In genomic region chr19:42190494-42190893, GRCm38 (mm10) we compare ENCODE assay signal across 9 mouse cellular contexts. TPM values are rescaled to one million over a fixed set of nuclear protein-coding genes. Genes with fewer than 3 reads are reported as not detected.
DNase-seq lines count a peak whose midpoint lies in the region; ATAC-seq and TF ChIP-seq lines count a peak whose summit lies in the region.
"Had no signal": no experiment of that assay in that cellular context is flagged by ENCODE, and none has a peak within 500 bp of the region (broad histone marks: within the 10 kb centered on the region; RNA-seq: fewer than 3 reads in every experiment).

No protein-coding gene starts in this region.

- H3K4me2 ChIP-seq in kidney, embryonic 15.5 days = no peak overlapping the region
- H3K4me2 ChIP-seq in kidney, embryonic 16.5 days (replicated peaks; ENCODE audit: low read depth, low read length) = no peak overlapping the region

- H3K4me3 ChIP-seq in kidney, adult 2 months (ENCODE audit: insufficient read depth, low read depth, low read length) = no peak overlapping the region
- H3K4me3 ChIP-seq in kidney, embryonic 15.5 days (replicated peaks) = no peak overlapping the region
- no peak overlapping the region for H3K4me3 ChIP-seq in ES-E14 (ENCODE audit: insufficient read depth in 1 of 2, low read depth in 1 of 2, low read length in 2 of 2, poor library complexity in 1 of 2, severe bottlenecking in 1 of 2)
- H3K4me3 ChIP-seq in kidney, embryonic 16.5 days (ENCODE audit: low read length) = no peak overlapping the region

- peak; percentile 64 for DNase-seq in kidney, adult 2 months
- DNase-seq in ES-E14 (ENCODE audit: low read depth, low spot score) = peak; percentile 68
- peak; percentile 77 for DNase-seq in cerebellum, adult 9-10 months
- DNase-seq in gastrocnemius, postnatal 10 days = peak; percentile 68
- DNase-seq in thymus, postnatal 14 days = peak; percentile 55

- H3K4me1 ChIP-seq in kidney, adult 2 months (ENCODE audit: control insufficient read depth, insufficient read depth, low read length) = no peaks in the 10 kb centered on the region
- no peaks in the 10 kb centered on the region for H3K4me1 ChIP-seq in kidney, embryonic 15.5 days
- 0 out of 4 replicates have a peak, but pooled peaks cover 0 to 2% of the 10 kb centered on the region in 2 experiments for H3K4me1 ChIP-seq in ES-E14 (ENCODE audit: control insufficient read depth in 2 of 2, insufficient read depth in 2 of 2, low read length in 2 of 2, poor library complexity in 1 of 2)
- H3K4me1 ChIP-seq in kidney, embryonic 16.5 days (ENCODE audit: insufficient read depth, low read length) = no peaks in the 10 kb centered on the region

- TF ChIP-seq POLR2A in kidney, adult 2 months (IDR thresholded peaks at IDR 0.05; ENCODE audit: low read depth, low read length) = no peak

- no peak overlapping the region for H3K9ac ChIP-seq in kidney, embryonic 15.5 days
- H3K9ac ChIP-seq in ES-E14 (ENCODE audit: insufficient read depth, low read depth, low read length, poor library complexity, severe bottlenecking) = no peak overlapping the region
- H3K9ac ChIP-seq in kidney, embryonic 16.5 days (replicated peaks; ENCODE audit: low read length) = no peak overlapping the region

- WGBS in kidney, adult 2 months = 31% methylated on average over 5 of the region's 5 CpGs
- 21% methylated on average over 5 of the region's 5 CpGs for WGBS in kidney, embryonic 15.5 days
- 18% methylated on average over 5 of the region's 5 CpGs for WGBS in kidney, embryonic 16.5 days

- H3K27me3 ChIP-seq in kidney, adult 2 months (replicated peaks; ENCODE audit: control insufficient read depth, insufficient read depth, low read length) = no peaks in the 10 kb centered on the region
- no peaks in the 10 kb centered on the region for H3K27me3 ChIP-seq in kidney, embryonic 15.5 days
- H3K27me3 ChIP-seq in kidney, embryonic 16.5 days (ENCODE audit: insufficient read depth, low read length) = no peaks in the 10 kb centered on the region

- in situ Hi-C loops in ES-E14 (cut with MboI; ENCODE audit: low sequenced_read_pairs in 2 of 2, unreplicated experiment in 2 of 2) = loop anchor here in 1 of 2 experiments (10.0 kb wide), 1 partner anchor 464 kb away; no protein-coding TSS in a partner anchor

- ATAC-seq in kidney, embryonic 15.5 days (replicated peaks; ENCODE audit: low FRiP score) = no peak
- ATAC-seq in kidney, embryonic 16.5 days (ENCODE audit: low FRiP score, low TSS enrichment) = 0 out of 2 replicates have a peak, but pooled peaks have one; percentile 69
- peak; percentile 66; the same call in 1 of the 2 replicates for ATAC-seq in megakaryocyte-erythroid progenitor cell, adult 5-6 weeks (replicated peaks; ENCODE audit: low FRiP score, low TSS enrichment, poor library complexity, severe bottlenecking)

- H3K36me3 ChIP-seq in kidney, adult 2 months (ENCODE audit: control insufficient read depth, insufficient read depth, low read length) = no peaks in the 10 kb centered on the region
- H3K36me3 ChIP-seq in kidney, embryonic 15.5 days = peaks cover 55% of the 10 kb centered on the region
- peaks cover 25% of the 10 kb centered on the region for H3K36me3 ChIP-seq in ES-E14 (ENCODE audit: control insufficient read depth, insufficient read depth, low read length, poor library complexity, severe bottlenecking)
- peaks cover 23% of the 10 kb centered on the region for H3K36me3 ChIP-seq in kidney, embryonic 16.5 days (ENCODE audit: insufficient read depth, low read length)

- no peaks in the 10 kb centered on the region for H3K9me3 ChIP-seq in kidney, embryonic 15.5 days (replicated peaks)
- H3K9me3 ChIP-seq in ES-E14 (ENCODE audit: control insufficient read depth, insufficient read depth, low read depth, low read length) = no peaks in the 10 kb centered on the region
- H3K9me3 ChIP-seq in kidney, embryonic 16.5 days (ENCODE audit: low read length) = no peaks in the 10 kb centered on the region

- TF ChIP-seq CTCF in kidney, adult 2 months (conservative IDR thresholded peaks at IDR 0.05; ENCODE audit: insufficient read depth, insufficient read length, low read depth, low read length) = peak; percentile 83

- no peak overlapping the region for H3K27ac ChIP-seq in kidney, adult 2 months (ENCODE audit: insufficient read depth, low read depth, low read length)
- no peak overlapping the region for H3K27ac ChIP-seq in kidney, embryonic 15.5 days
- no peak overlapping the region for H3K27ac ChIP-seq in ES-E14 (ENCODE audit: insufficient read depth, low read depth, low read length, poor library complexity, severe bottlenecking)
- no peak overlapping the region for H3K27ac ChIP-seq in kidney, embryonic 16.5 days (ENCODE audit: low read length)

TF ChIP-seq in ES-E14, 5 proteins besides CTCF, POLR2A, EP300 and RAD21:
- TF ChIP-seq HCFC1 (IDR thresholded peaks at IDR 0.05; ENCODE audit: borderline replicate concordance, insufficient read depth, low read length) = no peak
- TF ChIP-seq ZNF384 (IDR thresholded peaks at IDR 0.05; ENCODE audit: low read depth, low read length) = no peak
- 0 out of 2 replicates have a peak, but pooled peaks have one; percentile 59 for TF ChIP-seq ZC3H11A (IDR thresholded peaks at IDR 0.05; ENCODE audit: borderline replicate concordance, low read depth, low read length)
- no peak for TF ChIP-seq CHD2 (IDR thresholded peaks at IDR 0.05; ENCODE audit: low read depth, low read length)
- no peak for TF ChIP-seq MAFK (IDR thresholded peaks at IDR 0.05; ENCODE audit: insufficient read depth, low read depth, low read length)

RNA-seq across cellular contexts. Expression of gene Sfrp5, which starts 11.6 kb away (rescaled TPM):
- 3.6 and 4.8 TPM in 2 replicates for polyA plus RNA-seq in kidney, adult 2 months (2012; rRNA removed)
- polyA plus RNA-seq in kidney, embryonic 15.5 days (2015; fragmentation: Nextera tagmentation; extraction: Ambion mirVana) = 1.2 and 2.1 TPM in 2 replicates
- total RNA-seq in ES-E14 (2012; rRNA removed) = 6.0 and 7.2 TPM in 2 replicates
- 1 to 10 TPM; 5.7 to 6.8 TPM for total RNA-seq in gastrocnemius, postnatal 10 days (2021)
- 0.92 and 1.1 TPM in 2 replicates for polyA plus RNA-seq in kidney, embryonic 16.5 days (2015; fragmentation: Nextera tagmentation; extraction: Ambion mirVana)
- not detected in 2 replicates for total RNA-seq in megakaryocyte-erythroid progenitor cell, adult 5-6 weeks (2014; fragmentation: Nextera tagmentation)
- not detected in 2 replicates for total RNA-seq in megakaryocyte-erythroid progenitor cell, adult 5-6 weeks (2017)

RNA-seq across cellular contexts. Expression of gene Zfyve27, which starts 26.7 kb away (rescaled TPM):
- polyA plus RNA-seq in kidney, adult 2 months (2012; rRNA removed) = 30.7 and 32.6 TPM in 2 replicates
- polyA plus RNA-seq in kidney, embryonic 15.5 days (2015; fragmentation: Nextera tagmentation; extraction: Ambion mirVana) = 26.5 and 29.4 TPM in 2 replicates
- total RNA-seq in ES-E14 (2012; rRNA removed) = 45.9 and 78.1 TPM in 2 replicates
- total RNA-seq in gastrocnemius, postnatal 10 days (2021) = 10 to 100 TPM; 12.5 to 17.4 TPM
- 33.2 and 35.1 TPM in 2 replicates for polyA plus RNA-seq in kidney, embryonic 16.5 days (2015; fragmentation: Nextera tagmentation; extraction: Ambion mirVana)
- total RNA-seq in megakaryocyte-erythroid progenitor cell, adult 5-6 weeks (2014; fragmentation: Nextera tagmentation) = 19.4 and 30.4 TPM in 2 replicates
- 10.7 and 13.4 TPM in 2 replicates for total RNA-seq in megakaryocyte-erythroid progenitor cell, adult 5-6 weeks (2017)

RNA-seq across cellular contexts. Expression of gene Marveld1, which starts 43.3 kb away (rescaled TPM):
- polyA plus RNA-seq in kidney, adult 2 months (2012; rRNA removed) = 44.6 and 53.2 TPM in 2 replicates
- polyA plus RNA-seq in kidney, embryonic 15.5 days (2015; fragmentation: Nextera tagmentation; extraction: Ambion mirVana) = 9.7 and 9.8 TPM in 2 replicates
- total RNA-seq in ES-E14 (2012; rRNA removed) = 39.8 and 56.3 TPM in 2 replicates
- total RNA-seq in gastrocnemius, postnatal 10 days (2021) = 10 to 100 TPM; 16.9 to 23.5 TPM
- polyA plus RNA-seq in kidney, embryonic 16.5 days (2015; fragmentation: Nextera tagmentation; extraction: Ambion mirVana) = 8.6 and 8.7 TPM in 2 replicates
- total RNA-seq in megakaryocyte-erythroid progenitor cell, adult 5-6 weeks (2014; fragmentation: Nextera tagmentation) = 3.3 and 6.1 TPM in 2 replicates
- 4.5 and 5.8 TPM in 2 replicates for total RNA-seq in megakaryocyte-erythroid progenitor cell, adult 5-6 weeks (2017)

RNA-seq across cellular contexts. Expression of gene Golga7b, which starts 56.9 kb away (rescaled TPM):
- 0.14 and 0.20 TPM in 2 replicates for polyA plus RNA-seq in kidney, adult 2 months (2012; rRNA removed)
- 0.13 and 0.34 TPM in 2 replicates for polyA plus RNA-seq in kidney, embryonic 15.5 days (2015; fragmentation: Nextera tagmentation; extraction: Ambion mirVana)
- 0.05 and 0.09 TPM in 2 replicates for total RNA-seq in ES-E14 (2012; rRNA removed)
- 1 to 10 TPM; 3.2 to 5.5 TPM for total RNA-seq in gastrocnemius, postnatal 10 days (2021)
- 0.05 and 0.12 TPM in 2 replicates for polyA plus RNA-seq in kidney, embryonic 16.5 days (2015; fragmentation: Nextera tagmentation; extraction: Ambion mirVana)
- total RNA-seq in megakaryocyte-erythroid progenitor cell, adult 5-6 weeks (2014; fragmentation: Nextera tagmentation) = not detected in 2 replicates
- not detected in 2 replicates for total RNA-seq in megakaryocyte-erythroid progenitor cell, adult 5-6 weeks (2017)
- polyA plus RNA-seq: liver, embryonic 16.5 days had no signal
